Mouse (Mus musculus) effector memory CD4-positive, alpha-beta T cell, adult 7 months (primary cell): ENCODE data around the gene Hcn4. TPM values are rescaled to one million over a fixed set of nuclear protein-coding genes. Genes with fewer than 3 reads are reported as not detected.

Experiments used
- polyA plus RNA-seq: library from polyadenylated mRNA; unstranded; fragments of 100-300 nt; shearing (Covaris generic); gene quantifications from one replicate; pipeline ENCODE4 v1.2.1, GENCODE M21; 2017

Gene Hcn4
- not detected for polyA plus RNA-seq

GRCm38 (mm10) chr9:58823139-58823917 is at the start of gene Hcn4:
Gene Hcn4 (plus strand): TSS chr9:58823412.

Other genes with a start within 250 kb of the Hcn4 start
- 148 TPM for gene Nptn, start 241.2 kb upstream of the Hcn4 start, polyA plus RNA-seq
- gene Rec114, start 79.4 kb upstream of the Hcn4 start, polyA plus RNA-seq, result 1.2 TPM
- 0.79 TPM for gene Neo1, start 213.0 kb downstream of the Hcn4 start, polyA plus RNA-seq